Mouse (Mus musculus) brain, embryonic 14.5 days (tissue): ENCODE measurements around the gene Thap3. TPM values are rescaled to one million over a fixed set of nuclear protein-coding genes. Genes with fewer than 3 reads are reported as not detected.
A peak's percentile ranks its signal among the peaks of the same experiment; 100 is the strongest.

Experiments used
- DNase-seq: peaks from one replicate; pipeline ENCODE4 v3.0.0-alpha.2; 2011; ENCODE audit warnings: low read depth
- CTCF ChIP-seq: fragments of 200-500 bp; IDR thresholded peaks from 2 replicates; pipeline ENCODE4 v1.5.1; 2012; ENCODE audit warnings: inconsistent platforms, mild to moderate bottlenecking, moderate library complexity, borderline replicate concordance; ENCODE audit not compliant: insufficient read depth, insufficient read length; ENCODE audit errors: extremely low read depth
- POLR2A ChIP-seq: fragments of 200-500 bp; IDR thresholded peaks from 2 replicates; pipeline ENCODE4 v1.6.1; 2012; ENCODE audit warnings: mild to moderate bottlenecking, inconsistent platforms, borderline replicate concordance; ENCODE audit not compliant: poor library complexity, insufficient read depth, insufficient read length, severe bottlenecking; ENCODE audit errors: extremely low read depth
- polyA plus RNA-seq: library from polyadenylated mRNA; depleted of rRNA; stranded (reverse); fragments of >200 nt; gene quantifications from 2 replicates; pipeline ENCODE4 v1.2.3, GENCODE M21; 2012

Gene Thap3
- polyA plus RNA-seq, 1 experiment: 37.9 TPM

DNA sequence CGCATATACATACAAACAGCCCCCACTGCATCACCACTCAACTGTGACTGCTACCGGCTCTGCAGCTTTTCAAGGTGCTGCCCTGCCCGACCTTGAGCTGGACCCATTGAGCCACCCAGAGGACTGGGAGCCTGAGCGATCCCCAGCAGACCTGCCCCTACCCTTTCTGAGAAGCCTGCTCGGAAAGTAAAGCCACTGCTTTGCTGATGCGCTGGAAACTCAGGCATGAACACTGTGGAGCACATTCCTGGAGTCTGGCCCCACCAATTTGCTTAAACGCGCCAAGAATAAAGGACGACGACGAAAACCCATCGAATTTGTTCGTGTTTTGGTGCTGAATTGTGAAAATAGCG, 19.3 kb upstream of the Thap3 start:
- TF ChIP-seq CTCF: no peak
- no peak for TF ChIP-seq POLR2A
- DNase-seq: no peak

DNA sequence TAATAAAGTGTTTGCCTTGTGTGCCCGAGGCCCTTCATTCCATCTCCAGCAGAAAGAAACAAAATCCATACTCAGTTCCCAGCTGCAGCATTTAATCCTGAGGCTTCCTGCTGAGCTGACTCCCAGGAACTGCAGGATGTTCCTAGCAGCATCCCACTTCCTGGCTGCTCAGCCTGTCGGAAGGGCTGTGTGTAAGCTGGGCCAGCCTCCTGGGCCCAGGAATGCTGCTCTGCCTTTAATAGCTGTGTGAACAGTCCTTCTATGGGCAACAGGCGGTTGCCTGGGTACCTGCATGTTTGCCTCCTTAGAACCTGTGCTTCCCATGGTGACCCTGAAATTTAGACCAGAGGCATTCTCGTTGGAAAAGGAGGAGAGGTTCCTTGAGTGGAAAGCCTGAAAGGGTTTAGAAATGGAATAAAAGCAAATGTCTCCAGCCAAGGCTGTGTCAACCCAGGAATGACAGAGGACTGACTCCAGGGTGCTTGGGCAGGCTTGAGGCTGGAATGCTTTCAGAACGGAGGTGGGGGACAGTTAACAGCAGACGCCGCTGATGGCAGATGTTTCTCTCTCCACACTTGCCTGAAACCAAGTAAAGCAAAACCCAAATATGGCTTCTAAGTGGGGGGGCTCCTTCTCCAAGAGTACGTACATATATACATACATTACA, 18.8 kb upstream of the Thap3 start:
- no peak for DNase-seq
- TF ChIP-seq CTCF (no peak), POLR2A (no peak)

DNA sequence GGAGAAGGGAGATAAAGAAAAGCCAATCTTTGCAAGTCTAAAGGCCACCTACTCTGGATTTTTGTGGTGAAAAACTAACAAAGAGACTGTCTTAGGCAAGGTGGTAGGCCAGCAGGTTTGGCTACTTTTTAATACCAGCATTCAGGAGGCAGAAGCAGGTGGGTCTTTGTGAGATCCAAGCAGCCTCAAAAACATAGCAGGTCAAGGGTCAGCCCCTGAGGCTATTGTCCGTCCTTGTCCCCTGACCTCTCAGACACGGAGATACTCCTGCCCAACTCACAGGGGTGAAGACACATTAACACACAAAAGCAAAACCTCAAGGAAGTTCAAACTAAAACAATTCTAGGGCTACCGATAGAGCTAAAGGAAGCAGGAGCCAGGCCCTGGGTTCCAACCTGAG, 18.0 kb upstream of the Thap3 start:
- no peak for DNase-seq
- TF ChIP-seq CTCF (no peak), POLR2A (no peak)

DNA sequence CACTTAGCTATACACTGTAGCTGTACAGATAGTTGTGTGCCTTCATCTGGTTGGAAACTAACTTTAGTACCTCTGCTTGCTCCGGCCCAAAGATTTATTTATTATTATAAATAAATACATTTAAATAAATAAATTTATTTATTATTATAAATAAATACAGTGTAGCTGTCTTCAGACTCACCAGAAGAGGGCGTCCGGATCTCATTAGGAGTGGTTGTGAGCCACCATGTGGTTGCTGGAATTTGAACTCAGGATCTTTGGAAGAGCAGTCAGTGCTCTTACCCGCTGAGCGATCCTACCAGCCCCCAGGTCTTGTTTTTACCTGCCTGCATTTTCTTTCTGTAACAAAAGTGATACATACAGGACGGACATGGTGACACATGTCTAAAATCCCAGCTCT, 17.3 kb upstream of the Thap3 start:
- DNase-seq: no peak
- TF ChIP-seq CTCF (no peak), POLR2A (no peak)

DNA sequence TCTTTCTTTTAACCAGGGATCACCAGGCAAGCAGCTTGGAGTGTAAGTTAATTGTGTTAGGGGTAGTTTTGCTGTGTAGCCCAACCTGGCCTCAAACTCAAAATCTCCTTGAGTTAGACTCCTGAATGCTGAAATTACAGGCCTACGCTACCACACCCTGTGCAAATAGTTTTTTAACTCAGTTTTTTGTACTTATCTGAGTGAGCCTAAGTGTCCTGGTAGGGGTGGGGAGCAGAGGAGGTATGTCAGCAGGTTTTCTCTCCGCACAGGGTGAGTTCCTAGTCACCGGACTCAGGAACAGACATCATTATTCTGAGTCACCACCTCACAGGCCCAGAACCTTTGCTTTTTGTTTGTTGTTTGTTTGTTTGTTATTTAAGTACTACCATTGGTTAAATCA, 13.3 kb upstream of the Thap3 start:
- no peak for DNase-seq
- no peak for TF ChIP-seq POLR2A
- TF ChIP-seq CTCF: no peak

DNA sequence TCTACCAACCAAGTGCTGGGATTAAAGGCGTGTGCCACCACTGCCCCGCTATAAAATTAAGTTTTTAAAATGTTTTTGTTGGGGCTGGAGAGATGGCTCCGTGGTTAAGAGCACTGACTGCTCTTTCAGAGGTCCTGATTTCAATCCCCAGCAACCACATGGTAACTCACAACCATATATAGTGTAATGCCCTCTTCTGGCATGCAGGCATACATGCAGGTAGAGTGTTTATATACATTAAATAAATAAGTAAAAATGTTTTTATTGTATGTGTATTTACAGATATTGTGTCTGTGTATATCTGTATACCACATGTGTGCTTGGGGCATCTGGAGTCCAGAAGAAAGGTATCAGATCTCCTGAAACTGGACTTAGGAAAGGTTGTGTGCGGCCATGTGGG, 12.5 kb upstream of the Thap3 start:
- DNase-seq: no peak
- TF ChIP-seq POLR2A: no peak
- TF ChIP-seq CTCF: no peak

DNA sequence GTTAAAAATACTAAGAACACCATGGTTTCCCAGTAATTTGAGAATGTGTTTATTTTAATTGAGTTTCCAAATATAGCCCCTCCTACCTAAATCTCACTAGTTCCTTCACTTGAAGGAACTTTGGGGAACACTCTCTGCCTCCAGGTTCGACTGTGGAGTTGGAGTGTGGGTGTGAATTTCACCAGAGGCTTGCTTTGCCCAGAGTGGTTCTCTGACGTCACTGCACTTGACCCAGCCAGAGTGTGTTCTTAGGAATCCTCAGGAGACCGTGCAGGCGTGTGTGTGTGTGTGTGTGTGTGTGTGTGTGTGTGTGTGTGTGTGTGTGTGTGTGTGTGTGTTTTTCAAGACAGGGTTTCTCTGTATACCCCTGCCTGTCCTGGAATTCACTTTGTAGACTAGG, 12.1 kb upstream of the Thap3 start:
- TF ChIP-seq POLR2A (no peak), CTCF (no peak)

DNA sequence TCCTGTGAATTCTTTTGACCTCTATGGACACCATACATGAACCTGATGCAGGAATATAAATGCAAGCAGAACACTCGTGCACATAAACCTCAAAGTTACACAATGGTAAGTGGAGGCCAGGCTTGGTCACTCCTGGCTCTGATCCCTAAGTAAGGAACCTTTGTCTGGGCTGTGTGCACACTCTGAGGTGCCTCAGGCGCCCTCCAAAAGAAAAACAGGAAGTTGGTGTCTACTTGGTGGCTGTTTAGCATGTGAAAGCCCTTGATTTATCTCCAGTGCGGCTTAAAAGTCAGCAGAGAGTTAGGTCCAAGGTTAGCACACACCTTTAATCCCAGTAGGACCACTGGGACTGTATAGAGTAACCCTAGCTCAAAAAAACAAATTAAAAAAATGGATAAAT, 10.7 kb upstream of the Thap3 start:
- TF ChIP-seq CTCF (no peak), POLR2A (no peak)
- DNase-seq: no peak

More for the DNA sequence above, 12.1 kb upstream of the Thap3 start:
- DNase-seq: no peak

DNA sequence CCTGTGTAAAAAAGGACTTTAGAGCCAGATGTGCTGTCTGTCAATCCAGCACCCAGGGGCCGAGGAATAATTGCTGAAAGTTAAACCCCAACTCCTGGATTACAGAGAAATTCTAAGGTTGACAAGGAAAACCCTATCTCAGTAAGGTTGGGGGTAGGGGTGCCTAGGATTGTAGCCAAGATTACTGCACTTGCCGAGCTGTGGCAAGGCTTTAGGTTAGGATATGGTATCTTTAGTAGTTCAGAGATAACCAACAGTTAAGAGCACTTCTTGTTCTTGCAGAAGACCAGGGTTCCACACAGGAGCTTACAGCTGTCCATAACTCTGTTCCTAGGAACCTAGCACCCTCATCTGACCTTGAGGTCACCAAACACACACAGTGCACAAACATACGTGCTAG, 8.9 kb upstream of the Thap3 start:
- no peak for TF ChIP-seq CTCF
- no peak for TF ChIP-seq POLR2A
- DNase-seq: no peak

DNA sequence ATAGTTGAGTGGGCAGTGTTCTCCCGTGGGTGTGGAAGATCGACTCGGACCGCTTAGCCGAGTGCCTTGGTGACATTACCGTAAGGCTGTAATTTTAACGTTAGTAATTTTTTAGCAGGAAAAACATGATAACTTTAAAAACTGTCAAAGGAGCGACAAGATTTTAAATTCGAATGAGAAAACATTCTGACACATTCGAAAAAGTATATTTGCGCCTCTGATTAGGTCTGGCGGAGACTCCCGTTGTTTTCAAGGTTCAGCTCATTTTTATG, 8.1 kb upstream of the Thap3 start:
- TF ChIP-seq CTCF (no peak), POLR2A (no peak)
- no peak for DNase-seq

DNA sequence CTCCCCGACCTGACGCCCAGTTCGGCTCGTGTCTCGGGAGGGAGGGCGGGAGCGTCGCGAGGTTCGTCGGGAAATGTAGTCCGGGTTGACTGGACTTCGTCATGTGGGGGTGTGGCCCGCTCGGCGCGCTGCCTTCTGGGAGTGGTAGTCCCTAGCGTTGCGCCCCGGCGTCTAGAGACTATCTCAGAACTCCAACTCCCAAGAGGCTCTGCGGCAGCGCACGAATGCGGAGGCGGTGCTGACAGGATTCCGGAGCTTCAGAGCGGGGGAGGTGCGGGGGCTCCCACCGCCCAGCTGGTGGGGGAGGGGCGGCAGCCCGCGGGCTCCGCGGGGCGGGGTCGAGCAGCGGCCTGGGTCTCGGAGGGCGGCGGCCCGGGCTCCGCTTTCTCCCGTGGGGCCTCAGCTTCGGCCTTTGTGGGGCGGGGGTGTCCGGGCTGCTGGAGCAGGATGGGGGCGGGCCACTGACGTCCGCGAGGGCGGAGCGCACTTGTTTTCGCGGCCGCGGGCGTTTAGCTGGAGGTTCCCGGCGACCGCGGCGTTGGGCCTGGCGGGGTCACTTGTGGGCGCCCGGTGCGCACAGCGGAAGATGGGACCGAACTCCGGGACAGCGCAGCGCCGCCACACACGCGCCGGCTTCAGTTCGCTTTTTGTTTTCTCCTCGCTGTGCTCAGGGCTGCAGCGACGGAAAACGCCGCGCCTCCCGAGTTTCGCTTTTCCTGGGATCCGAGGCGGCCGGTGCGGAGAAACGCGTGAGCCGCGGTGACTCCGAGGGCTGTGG, 7.6 kb upstream of the Thap3 start, which contains the start of gene Phf13:
Phf13 (minus strand) TSS at position 86 of the 778 bp plus-strand sequence.
- peak; percentile 100 for DNase-seq
- TF ChIP-seq CTCF (no peak), POLR2A (peak; percentile 77)

DNA sequence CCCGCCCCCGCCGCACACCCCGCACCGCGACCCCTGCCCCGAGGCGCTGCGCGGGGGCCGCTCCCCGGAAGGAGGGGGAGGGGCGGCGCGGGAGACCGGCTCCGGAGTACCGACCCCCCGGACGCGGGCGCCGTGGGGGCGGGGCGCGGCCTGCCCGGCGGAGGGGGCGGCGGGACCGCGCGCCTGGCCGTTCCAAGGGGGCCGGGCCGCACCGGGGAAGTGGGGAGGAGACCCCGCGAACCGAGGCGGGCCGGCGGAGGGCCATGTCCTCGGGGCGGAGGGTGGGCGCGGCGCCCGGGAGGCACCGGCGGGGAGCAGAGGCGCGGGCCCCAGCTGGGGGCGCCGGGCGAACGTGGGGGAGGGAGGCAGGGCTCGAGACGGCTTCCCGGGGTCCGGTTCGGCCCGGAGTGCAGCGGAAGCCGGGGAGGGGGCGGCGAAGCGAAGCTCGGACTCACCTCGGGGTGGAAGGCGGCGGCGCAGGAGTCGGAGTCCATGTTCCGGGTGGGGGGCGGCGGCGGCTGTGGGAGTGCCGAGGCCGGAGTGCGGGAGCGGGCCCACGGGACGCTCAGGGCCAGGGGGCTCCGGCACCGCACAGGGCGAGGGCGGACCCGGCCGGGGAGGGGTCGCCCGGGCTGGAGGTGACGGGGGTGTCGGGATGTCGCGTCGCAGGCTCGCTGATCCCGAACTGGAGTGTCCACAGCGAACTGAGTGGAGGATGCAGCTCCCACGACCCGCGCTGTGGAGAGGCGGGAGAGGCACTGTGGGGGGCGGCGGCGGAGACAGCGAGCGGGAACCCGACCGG, 6.8 kb upstream of the Thap3 start:
- peak; percentile 32; the same call in 1 of the 2 replicates for TF ChIP-seq POLR2A
- TF ChIP-seq CTCF: no peak
- DNase-seq: no peak
